Mouse (Mus musculus) neural tube, embryonic 14.5 days (tissue): ENCODE data around the gene Rhbg. TPM values are rescaled to one million over a fixed set of nuclear protein-coding genes. Genes with fewer than 3 reads are reported as not detected.
"Not testable (repeated sequence)": the region's sequence is repeated elsewhere in the genome, so short reads cannot be mapped to it uniquely, and the experiment has no call there.

Source experiments
- ATAC-seq: fragments of 200-750 bp; cut with Nextera tagmentation; 2 replicates; pipeline ENCODE4 v1.8.0; 2017; ENCODE audit warnings: low read depth, mild to moderate bottlenecking, moderate TSS enrichment, moderate library complexity
- H3K27ac ChIP-seq: fragments of 300-500 bp; sonication (generic); 2 replicates; pipeline ENCODE4 v1.5.1; 2014; ENCODE audit warnings: low read depth, mild to moderate bottlenecking, control low read depth, low read length, moderate library complexity, mixed read lengths
- H3K27me3 ChIP-seq: fragments of 300-500 bp; sonication (generic); 2 replicates; pipeline ENCODE4 v1.6.1; 2014; ENCODE audit warnings: low read length; ENCODE audit not compliant: control insufficient read depth, insufficient read depth
- H3K36me3 ChIP-seq: fragments of 300-500 bp; sonication (generic); 2 replicates; pipeline ENCODE4 v1.6.1; 2014; ENCODE audit warnings: low read length, mixed read lengths; ENCODE audit not compliant: control insufficient read depth, insufficient read depth
- H3K4me1 ChIP-seq: fragments of 300-500 bp; sonication (generic); 2 replicates; pipeline ENCODE4 v1.6.1; 2014; ENCODE audit warnings: low read length; ENCODE audit not compliant: control insufficient read depth, insufficient read depth
- H3K4me2 ChIP-seq: fragments of 300-500 bp; sonication (generic); 2 replicates; pipeline ENCODE4 v1.6.1; 2014; ENCODE audit warnings: mild to moderate bottlenecking, low read depth, low read length, control low read depth
- H3K4me3 ChIP-seq: fragments of 300-500 bp; sonication (generic); 2 replicates; pipeline ENCODE4 v1.5.1; 2014; ENCODE audit warnings: low read depth, low read length, control low read depth, mixed read lengths
- H3K9ac ChIP-seq: fragments of 300-500 bp; sonication (generic); replicated peaks from 2 replicates; pipeline ENCODE4 v1.6.1; 2014; ENCODE audit warnings: low read depth, mild to moderate bottlenecking, control low read depth, low read length, mixed read lengths
- H3K9me3 ChIP-seq: fragments of 300-500 bp; sonication (generic); 2 replicates; pipeline ENCODE4 v1.6.1; 2016; ENCODE audit warnings: low read length; ENCODE audit not compliant: control insufficient read depth
- WGBS: fragments of 180-500 bp; shearing (Covaris S2); extraction: QIAGEN DNeasy Blood & Tissue Kit; methylation state at CpG from one replicate; pipeline ENCODE4 v1.1.7; 2014; 5-methylcytosine and 5-hydroxymethylcytosine counted together
- polyA plus RNA-seq: library from polyadenylated mRNA; unstranded; fragments of >200 nt; fragmentation: Nextera tagmentation; extraction: Ambion mirVana; gene quantifications from 2 replicates; pipeline ENCODE4 v1.2.1, GENCODE M21; 2014

Gene Rhbg
- polyA plus RNA-seq, 1 experiment from 2014 or later: 0.51 TPM

GRCm38 (mm10) chr3:88287110-88287509 lies 32.6 kb upstream of the Rhbg start, which contains the start of gene Gm38392:
Gene Gm38392, minus strand, starts transcription at chr3:88287210.
- Histone ChIP-seq H3K27ac (no peak within 1 kb of the TSS), H3K27me3 (no peaks in the 10 kb centered on the region), H3K4me3 (no peak within 1 kb of the TSS), H3K36me3 (no peaks in the 10 kb centered on the region), H3K4me1 (no peaks in the 10 kb centered on the region), H3K9me3 (no peaks in the 10 kb centered on the region), H3K4me2 (no peak within 1 kb of the TSS), H3K9ac (no peak within 1 kb of the TSS)
- whole genome bisulfite sequencing: over 99% methylated on average over 4 of the region's 4 CpGs
- ATAC-seq: no peak

GRCm38 (mm10) chr3:88285565-88285895 lies 31.0 kb upstream of the Rhbg start:
- not testable (repeated sequence) for H3K9ac ChIP-seq, H3K36me3 ChIP-seq, H3K27ac ChIP-seq, H3K4me1 ChIP-seq, H3K4me3 ChIP-seq, ATAC-seq, H3K9me3 ChIP-seq, H3K27me3 ChIP-seq, H3K4me2 ChIP-seq
- no CpG with 5 or more reads among the region's 2 CpGs for WGBS

GRCm38 (mm10) chr3:88284815-88285564 lies 30.5 kb upstream of the Rhbg start:
- not testable (repeated sequence) for H3K9me3 ChIP-seq, H3K27me3 ChIP-seq, H3K4me3 ChIP-seq, H3K4me2 ChIP-seq, H3K9ac ChIP-seq, H3K36me3 ChIP-seq, H3K27ac ChIP-seq, ATAC-seq, H3K4me1 ChIP-seq
- 97% methylated on average over 14 of the region's 14 CpGs for WGBS

- not testable (repeated sequence) for ATAC-seq, H3K9ac ChIP-seq, H3K4me3 ChIP-seq, H3K36me3 ChIP-seq, H3K27ac ChIP-seq, H3K27me3 ChIP-seq, H3K4me2 ChIP-seq, H3K9me3 ChIP-seq, H3K4me1 ChIP-seq
- WGBS: 67% methylated on average over 11 of the region's 11 CpGs
These were observed 26.8 kb upstream of the Rhbg start for GRCm38 (mm10) chr3:88281141-88281916.

GRCm38 (mm10) chr3:88280035-88280434 lies 25.5 kb upstream of the Rhbg start:
- no peaks in the 10 kb centered on the region for H3K36me3 ChIP-seq
- no peak overlapping the region for H3K4me3 ChIP-seq
- no peaks in the 10 kb centered on the region for H3K4me1 ChIP-seq
- 92% methylated on average over 2 of the region's 2 CpGs for WGBS
- H3K4me2 ChIP-seq: no peak overlapping the region
- no peak for ATAC-seq
- no peak overlapping the region for H3K9ac ChIP-seq
- no peaks in the 10 kb centered on the region for H3K9me3 ChIP-seq
- no peaks in the 10 kb centered on the region for H3K27me3 ChIP-seq
- H3K27ac ChIP-seq: no peak overlapping the region

- 50% methylated on average over 7 of the region's 7 CpGs for WGBS
- H3K27ac ChIP-seq: no peak overlapping the region
- no peaks in the 10 kb centered on the region for H3K27me3 ChIP-seq
- no peaks in the 10 kb centered on the region for H3K4me1 ChIP-seq
- H3K4me3 ChIP-seq: no peak overlapping the region
- H3K36me3 ChIP-seq: no peaks in the 10 kb centered on the region
- no peaks in the 10 kb centered on the region for H3K9me3 ChIP-seq
- no peak overlapping the region for H3K9ac ChIP-seq
- no peak overlapping the region for H3K4me2 ChIP-seq
- no peak for ATAC-seq
These were observed 22.1 kb upstream of the Rhbg start for GRCm38 (mm10) chr3:88276529-88277143.

- 75% methylated on average over 2 of the region's 2 CpGs for WGBS
- Histone ChIP-seq H3K27ac (no peak overlapping the region), H3K27me3 (no peaks in the 10 kb centered on the region), H3K4me2 (no peak overlapping the region), H3K9me3 (no peaks in the 10 kb centered on the region), H3K4me1 (no peaks in the 10 kb centered on the region), H3K4me3 (no peak overlapping the region), H3K9ac (no peak overlapping the region), H3K36me3 (no peaks in the 10 kb centered on the region)
- ATAC-seq: no peak
These were observed 21.6 kb upstream of the Rhbg start for GRCm38 (mm10) chr3:88276121-88276520.

GRCm38 (mm10) chr3:88274002-88274401 lies 19.5 kb upstream of the Rhbg start:
- H3K4me3 ChIP-seq: no peak overlapping the region
- H3K27ac ChIP-seq: no peak overlapping the region
- no peak overlapping the region for H3K4me2 ChIP-seq
- no peak for ATAC-seq
- H3K9me3 ChIP-seq: no peaks in the 10 kb centered on the region
- no peaks in the 10 kb centered on the region for H3K27me3 ChIP-seq
- H3K36me3 ChIP-seq: no peaks in the 10 kb centered on the region
- H3K4me1 ChIP-seq: no peaks in the 10 kb centered on the region
- no peak overlapping the region for H3K9ac ChIP-seq
- WGBS: 96% methylated on average over 4 of the region's 4 CpGs

GRCm38 (mm10) chr3:88271859-88272258 lies 17.4 kb upstream of the Rhbg start:
- ATAC-seq: no peak
- WGBS: 91% methylated on average over 3 of the region's 3 CpGs

More at GRCm38 (mm10) chr3:88271859-88272258, 17.4 kb upstream of the Rhbg start:
- no peaks in the 10 kb centered on the region for H3K36me3 ChIP-seq
- H3K4me3 ChIP-seq: no peak overlapping the region
- no peak overlapping the region for H3K9ac ChIP-seq
- H3K27ac ChIP-seq: no peak overlapping the region
- H3K9me3 ChIP-seq: no peaks in the 10 kb centered on the region
- no peak overlapping the region for H3K4me2 ChIP-seq
- H3K27me3 ChIP-seq: no peaks in the 10 kb centered on the region
- H3K4me1 ChIP-seq: no peaks in the 10 kb centered on the region
